Mouse (Mus musculus) left cerebral cortex, postnatal 36 days (tissue): ENCODE results near the gene Cacna2d2. TPM values are rescaled to one million over a fixed set of nuclear protein-coding genes. Genes with fewer than 3 reads are reported as not detected.

Source experiments
- DNase-seq, 2 experiments: peaks; one replicate each; pipeline ENCODE4 v3.0.0; 2021 to 2022; ENCODE audit warnings: low spot score in 2 of 2, mixed read lengths in 1 of 2
- intact Hi-C: fragments of 180-260 bp; cut with DNase I; formaldehyde crosslinking; loops from one replicate; pipeline ENCODE4 v1.15.1; 2025
- total RNA-seq, 2 experiments: library from RNA; stranded (reverse); gene quantifications; 2 replicates each; pipeline ENCODE4 v1.2.3; 2021

Cacna2d2 gene
- total RNA-seq, 2 experiments from 2014 or later: 23.0 to 38.4 TPM

DNA sequence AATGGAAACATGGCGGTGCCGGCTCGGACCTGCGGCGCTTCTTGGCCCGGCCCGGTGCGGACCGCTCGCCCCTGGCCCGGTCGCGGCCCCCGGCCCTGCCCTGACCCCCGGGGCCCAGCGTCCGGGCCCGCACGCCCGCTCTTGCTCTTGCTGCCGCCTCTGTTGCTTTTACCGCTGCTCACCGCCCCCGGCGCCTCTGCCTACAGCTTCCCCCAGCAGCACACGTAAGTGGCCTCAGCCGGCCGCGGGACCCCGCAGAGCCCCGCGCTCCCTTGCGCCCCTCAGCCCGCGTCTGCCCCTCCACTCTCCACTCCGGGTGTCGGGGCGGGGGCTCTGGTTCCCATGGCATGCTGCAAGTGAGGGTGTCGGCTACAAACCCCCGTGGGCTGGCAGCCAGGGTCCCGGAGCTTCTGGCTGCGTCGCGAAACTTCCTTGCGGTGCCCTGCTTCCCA lies 674 bp downstream of the Cacna2d2 start:
- peak in 1 of 2 experiments; percentile 18 for DNase-seq
- intact Hi-C loops: no loop called here

DNA sequence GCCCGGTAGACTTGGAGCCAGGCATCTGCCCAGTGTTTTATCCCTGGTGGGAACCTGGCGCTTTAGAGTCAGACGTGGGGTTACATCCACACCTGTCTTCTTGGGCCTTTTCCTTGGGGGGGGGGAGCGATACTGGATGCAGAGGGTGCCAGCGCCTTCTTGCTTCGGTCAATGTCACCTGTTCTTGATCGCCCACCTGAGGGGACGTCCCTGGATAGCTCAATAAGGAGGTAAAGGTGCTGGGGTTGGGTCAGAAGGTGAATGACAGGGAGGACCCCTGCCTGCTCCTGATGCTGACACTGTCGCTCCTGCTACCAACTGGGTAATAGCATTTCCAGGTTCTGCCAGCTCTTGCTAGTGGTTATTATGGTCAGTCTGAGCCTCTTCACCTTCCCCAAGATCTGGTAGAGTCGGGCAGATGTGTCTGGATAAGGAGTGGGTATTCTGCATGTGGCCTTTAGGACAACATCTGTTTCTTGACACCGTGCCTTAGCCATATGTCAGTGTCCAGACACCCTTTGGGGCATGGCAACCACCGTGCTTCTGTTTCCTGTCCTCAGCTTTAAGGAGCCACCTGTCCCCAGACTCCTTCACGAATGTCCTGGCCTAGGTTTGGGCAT lies 1.4 kb downstream of the Cacna2d2 start:
- no peak for DNase-seq
- intact Hi-C loops: no loop called here

DNA sequence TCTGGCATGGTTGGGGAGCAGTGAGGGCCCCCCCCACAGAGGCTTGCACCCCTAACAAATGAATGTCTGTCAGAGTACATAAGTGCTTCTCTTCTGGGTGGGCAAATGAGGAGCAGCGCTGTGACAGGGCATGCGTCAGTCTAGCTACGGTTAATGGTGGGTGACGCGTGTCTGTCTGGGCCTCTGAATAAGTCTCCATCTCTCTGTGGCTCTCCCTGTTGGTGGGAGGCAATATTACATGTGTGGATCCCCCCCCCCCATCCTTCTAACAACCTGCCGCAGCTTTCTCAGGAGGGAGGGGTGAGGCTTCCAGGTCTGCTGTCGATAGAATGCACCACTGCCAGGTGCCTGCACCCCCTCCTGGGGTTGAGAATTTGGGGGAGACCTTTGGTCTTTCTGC lies 3.7 kb downstream of the Cacna2d2 start:
- DNase-seq: no peak
- intact Hi-C loops: no loop called here

DNA sequence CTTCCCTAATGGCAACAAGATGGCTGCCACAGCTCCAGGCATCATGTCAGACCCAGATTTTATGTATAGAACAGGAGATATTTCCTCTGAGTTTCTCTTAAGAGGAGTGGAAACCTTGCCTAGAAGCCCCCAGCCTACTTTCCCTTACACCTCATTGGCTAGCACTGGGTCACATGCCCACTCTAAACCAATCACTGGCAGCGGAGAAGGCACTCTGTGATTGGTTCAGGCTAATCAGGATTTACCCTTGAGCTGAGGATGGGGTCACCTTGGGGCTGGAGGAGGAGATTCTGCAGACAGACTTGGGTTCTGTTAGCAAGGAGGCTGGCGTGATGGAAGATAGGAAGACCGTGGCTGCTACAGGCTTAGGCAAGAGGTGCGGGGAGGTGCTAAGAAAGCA lies 10.0 kb downstream of the Cacna2d2 start:
- no peak for DNase-seq
- intact Hi-C loops: no loop called here

DNA sequence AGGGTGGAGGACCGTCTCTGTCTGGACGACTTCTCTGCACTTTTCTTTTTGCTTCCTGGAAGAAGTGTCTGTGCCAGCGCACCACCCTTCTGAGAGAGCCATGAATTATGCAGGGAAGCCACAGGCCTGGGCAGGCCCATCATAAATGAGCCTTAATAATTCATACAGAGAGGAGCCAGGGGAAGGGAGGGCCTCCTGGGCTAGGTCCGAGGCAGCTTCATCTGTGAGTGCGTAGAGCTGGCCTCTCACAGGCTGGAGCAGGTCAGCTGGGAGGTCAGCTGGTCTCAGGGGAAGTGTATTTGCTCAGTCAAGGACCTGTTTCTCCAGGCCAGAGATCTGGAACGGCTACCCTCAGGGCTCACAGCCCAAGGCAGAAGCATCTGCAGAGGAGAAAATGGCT lies 17.7 kb downstream of the Cacna2d2 start:
- intact Hi-C loops: no loop called here
- no peak for DNase-seq

DNA sequence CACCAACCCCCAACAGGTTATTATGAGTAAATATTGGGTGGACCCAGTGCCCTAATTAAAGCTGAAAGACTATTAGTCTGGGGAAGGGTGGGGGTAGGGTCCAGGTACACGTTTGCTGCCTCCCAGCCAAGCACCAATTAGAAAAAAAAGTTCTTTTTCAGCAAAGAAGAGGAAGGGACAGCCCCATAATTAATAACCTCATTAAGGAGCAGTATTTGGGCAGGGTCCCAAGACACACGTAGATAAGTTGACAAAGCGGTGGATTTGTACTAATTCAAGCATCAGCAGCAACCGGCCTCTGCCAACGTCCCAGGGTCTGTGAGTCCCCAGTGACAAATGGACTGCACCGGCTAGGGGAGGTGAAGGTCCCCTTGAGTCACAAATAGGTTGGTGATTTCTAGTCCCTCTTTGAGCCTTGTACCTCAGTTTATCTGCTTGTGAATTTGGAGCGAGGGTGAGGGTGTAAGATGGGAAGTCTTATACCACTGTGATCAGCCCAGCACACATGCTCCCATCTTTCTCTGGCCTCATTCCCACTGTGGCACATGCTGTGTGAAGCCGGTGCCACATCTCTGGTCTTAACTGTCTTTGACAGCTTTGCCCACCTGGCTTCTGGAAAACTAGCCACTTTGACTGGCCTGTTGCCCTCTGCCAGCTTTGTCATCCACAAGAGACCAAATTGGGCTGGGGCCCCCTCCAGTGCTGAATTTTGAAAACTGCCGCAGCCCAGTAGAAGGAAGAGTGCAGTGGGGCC lies 20.3 kb downstream of the Cacna2d2 start:
- intact Hi-C loops: no loop called here
- no peak for DNase-seq

DNA sequence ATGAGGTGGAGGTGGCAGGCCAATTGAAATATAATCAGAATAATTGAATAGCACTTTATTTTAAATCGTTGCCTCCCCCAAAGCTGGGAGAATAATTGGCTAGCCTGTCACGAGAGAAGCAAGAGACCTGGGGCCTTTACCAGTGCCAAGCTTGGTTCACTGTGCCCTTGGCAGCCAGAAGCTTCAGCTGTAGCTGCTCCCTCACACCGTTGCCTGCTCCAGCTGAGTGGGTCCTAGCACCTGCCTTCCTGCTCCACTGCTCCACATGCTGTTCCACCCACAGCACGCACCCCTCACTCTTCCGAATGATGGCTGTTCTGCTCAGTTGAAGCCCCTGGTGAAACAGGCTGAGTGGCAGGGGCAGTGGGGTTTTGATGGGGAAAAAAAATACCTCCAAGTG lies 21.5 kb downstream of the Cacna2d2 start:
- intact Hi-C loops: no loop called here
- no peak for DNase-seq

DNA sequence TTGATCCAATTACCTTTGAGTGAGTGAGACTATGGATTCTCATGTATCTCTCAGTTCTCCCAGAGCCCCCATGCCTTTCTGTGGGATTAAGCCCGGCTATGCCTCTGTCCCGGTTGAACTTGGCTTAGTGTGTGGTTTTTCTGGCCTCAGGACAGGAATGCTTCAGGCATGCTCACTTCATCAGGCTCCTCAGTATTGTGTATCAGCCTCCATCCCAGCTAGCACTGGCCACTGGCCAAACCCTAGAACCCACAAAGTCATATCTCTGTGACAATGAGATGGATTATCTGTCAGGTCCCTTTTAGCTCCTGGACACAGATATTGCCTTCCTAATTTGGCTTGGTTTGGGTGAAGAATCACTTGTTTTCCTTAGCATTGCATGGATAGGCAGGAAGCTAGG lies 23.5 kb downstream of the Cacna2d2 start:
- DNase-seq: no peak
- intact Hi-C loops: no loop called here

DNA sequence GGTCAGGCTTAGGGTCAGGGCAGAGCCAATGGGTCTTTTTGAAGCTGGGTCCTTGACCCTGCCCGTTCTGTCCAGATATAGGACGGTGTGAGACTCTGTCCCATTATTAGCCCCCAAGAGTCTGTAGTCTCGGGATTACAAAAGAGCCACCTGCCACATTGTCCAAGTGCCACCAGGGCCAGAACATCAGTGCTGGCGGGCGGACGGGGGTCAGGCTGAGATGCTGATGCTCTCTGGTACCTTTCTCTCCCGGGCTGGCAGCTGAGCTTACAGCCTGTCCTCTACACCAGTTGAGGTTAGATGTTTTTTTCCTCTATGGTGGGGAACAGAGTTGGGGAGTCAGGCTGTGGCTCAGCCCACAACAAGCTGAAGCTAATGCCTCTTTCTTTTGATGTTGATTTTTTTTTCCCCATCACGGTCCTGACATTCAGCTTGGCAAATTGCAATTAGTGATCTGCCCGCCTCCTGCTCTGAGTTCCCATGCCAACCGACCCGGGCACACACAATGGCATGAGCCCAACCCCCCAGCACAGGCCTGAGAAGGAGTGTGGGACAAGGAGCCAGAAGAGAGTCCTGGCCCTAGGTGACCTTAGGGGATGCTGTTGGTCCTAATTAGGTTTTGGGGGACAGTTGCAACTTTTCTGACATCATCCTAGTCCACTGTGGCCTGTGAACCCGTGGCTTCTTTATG lies 25.2 kb downstream of the Cacna2d2 start:
- no peak for DNase-seq
- intact Hi-C loops: no loop called here

DNA sequence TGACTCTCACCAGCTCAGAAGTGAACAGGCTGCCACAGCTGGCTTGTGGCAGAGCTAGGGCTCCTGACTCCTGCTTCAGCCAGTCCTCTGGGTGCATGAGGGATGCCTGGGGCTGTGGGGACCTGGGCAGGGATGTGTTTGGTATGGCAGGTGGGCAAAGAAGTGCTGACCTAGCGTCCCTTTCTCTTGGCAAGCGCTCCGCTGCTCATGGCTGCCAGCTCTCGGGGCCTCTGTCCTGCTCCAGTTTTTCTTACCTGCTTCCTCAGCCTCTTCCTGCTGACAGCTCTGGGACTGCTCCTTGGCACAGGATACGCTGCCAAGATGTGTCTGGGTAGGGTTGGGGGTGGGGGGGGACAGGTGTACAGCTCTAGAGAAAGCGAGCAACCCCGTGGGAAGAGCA lies 28.5 kb downstream of the Cacna2d2 start:
- DNase-seq: no peak
- intact Hi-C loops: no loop called here

DNA sequence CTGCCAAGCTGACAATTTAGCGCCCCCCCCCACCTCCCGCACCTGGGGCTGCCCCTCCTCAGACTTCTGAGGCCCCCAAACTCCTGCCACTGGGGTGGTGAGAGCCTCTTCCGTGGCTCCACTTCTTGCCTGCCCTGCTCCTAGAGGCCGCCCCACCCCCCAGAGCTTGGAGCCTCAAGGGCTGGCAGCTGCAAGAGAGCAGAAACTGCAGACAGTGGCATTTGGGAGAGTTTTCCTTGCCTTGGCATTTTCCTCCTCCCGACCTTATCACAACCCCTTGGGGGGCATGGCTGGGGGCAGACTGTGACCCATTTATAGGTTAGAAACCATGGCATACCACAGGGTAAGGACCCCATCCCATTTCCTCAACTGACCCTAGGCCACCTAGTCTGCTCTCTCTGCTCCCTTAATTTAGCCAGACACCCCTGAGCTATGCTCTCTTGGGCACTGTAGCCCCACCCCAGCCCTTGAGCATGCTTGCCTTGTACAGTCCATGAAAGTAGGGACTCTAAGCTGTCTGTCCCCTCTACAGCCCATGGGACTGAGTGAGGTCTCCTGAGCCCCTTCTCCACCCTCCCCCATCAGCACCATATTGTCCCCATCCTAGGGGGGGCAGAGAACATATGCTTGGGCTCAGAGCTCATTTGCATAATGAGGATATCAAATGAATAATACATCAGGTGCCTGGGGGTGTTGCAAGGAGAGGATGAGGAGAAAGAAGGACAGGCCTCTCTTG lies 29.2 kb downstream of the Cacna2d2 start:
- no peak for DNase-seq
- intact Hi-C loops: no loop called here

DNA sequence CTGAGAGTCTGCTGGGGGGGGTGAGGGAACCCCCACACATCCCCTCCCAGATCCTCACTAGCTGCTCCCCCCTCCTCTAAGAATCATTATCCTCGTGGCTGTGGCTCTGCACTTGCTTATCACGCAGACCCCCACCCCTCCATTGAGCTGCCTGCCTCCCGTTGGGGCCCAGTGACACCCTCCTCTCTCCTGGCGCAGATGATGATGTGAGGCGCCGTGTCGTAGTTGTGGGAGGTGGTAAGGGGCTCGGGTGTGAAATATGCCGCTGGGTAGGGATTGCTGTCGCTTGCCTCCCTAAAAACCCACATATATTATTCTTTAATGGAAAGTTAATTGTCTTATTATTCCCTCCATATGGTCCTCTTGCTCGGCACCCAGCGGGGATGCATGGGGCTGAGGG lies 31.0 kb downstream of the Cacna2d2 start:
- no peak for DNase-seq
- intact Hi-C loops: no loop called here

DNA sequence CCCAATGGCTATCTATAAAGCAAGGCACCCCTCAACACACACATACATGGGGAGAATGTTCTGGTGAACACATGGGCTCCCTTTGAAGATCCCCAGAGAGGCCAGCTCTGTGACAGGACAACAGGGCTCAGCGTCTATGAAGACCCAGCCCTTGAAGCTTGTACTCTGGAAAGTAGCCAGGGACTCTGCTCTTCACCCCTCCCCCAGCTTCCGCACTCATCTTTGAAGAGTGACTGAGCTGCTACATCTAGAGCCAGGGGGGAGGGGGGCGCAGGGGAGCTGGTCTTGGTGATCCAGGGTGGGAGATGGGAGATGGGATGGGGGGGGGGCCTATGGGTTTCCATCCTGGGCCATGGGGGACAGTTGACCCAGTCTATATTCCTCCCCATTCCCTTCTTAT lies 33.1 kb downstream of the Cacna2d2 start:
- no peak for DNase-seq
- intact Hi-C loops: no loop called here

DNA sequence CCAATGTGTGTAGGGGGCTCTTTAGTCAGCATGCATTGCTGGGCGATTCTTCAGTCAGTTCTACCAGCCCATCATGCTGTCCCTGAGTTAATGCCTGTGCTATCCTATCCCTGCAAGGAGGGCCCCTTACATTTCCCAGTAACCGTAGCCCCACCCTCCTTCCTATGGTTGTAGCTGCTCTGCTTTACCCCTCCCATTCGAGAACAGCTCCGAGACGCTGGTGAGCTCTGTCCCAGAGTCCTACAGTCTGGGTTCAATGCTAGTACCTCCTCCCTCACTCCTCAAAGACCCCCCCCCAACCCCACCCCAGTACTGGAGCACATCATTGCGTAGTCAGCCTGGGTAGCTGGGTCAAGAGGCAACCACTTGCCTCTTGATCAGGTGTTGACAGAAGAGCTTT lies 35.4 kb downstream of the Cacna2d2 start:
- DNase-seq: no peak
- intact Hi-C loops: no loop called here

DNA sequence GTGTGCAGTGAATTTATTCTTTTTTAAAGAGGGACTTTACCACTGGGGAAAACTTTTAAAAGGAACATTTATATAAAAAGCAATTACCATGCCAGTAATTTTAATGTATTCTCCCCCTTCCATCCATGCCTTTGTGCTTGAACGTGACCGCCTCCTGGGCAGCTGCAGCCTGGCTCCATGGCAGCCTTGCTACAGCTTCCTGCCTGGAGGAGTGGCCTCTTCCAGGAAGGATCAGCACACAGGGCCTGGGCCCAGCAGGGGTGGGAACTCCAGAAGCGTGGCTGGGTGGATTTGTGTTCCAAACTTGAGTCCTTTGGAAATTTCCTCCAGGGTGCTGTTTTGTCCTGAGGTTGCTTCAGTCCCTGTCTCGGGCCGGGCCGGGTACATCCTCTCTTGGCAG lies 35.9 kb downstream of the Cacna2d2 start:
- intact Hi-C loops: no loop called here
- DNase-seq: no peak

DNA sequence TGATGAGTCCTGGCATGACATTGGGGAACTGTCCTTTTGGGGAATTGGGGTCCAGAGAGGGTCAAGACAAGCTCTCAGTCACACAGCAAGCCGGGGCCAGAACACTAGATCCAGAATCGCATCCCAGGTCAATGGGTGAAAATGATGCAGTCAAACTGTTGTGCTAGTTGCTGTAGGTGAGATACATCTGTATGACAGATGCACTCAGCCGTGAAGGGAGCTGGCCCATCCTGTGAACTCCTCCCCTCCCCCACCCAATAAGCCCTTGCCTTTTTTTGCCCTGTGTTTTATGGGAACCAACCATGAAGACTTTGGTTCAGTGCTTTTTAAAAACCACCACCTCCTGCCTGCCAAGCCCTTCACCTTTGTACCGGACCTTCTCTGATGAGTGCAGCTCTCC lies 43.5 kb downstream of the Cacna2d2 start:
- intact Hi-C loops: no loop called here

DNA sequence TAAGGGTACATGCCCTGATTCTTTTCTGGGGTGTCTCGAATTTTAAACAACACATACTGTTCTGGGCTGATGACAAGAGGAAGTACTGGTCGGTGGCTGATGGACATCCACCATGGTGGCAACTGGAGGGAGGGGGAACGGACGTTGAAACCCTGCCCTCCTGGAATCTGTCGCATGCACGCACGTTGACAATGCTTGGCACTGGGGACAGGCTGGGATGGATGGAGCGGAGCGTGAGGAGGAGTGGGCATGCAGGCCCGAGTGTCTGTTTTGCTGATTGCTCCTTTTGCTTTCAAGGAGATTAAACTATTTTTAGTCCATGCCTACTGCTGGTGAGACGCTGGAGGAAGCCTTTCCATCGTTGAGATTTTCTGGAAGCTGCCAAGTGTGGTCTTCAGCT lies 43.9 kb downstream of the Cacna2d2 start:
- intact Hi-C loops: no loop called here
- DNase-seq: no peak

More for the DNA sequence above, 43.5 kb downstream of the Cacna2d2 start:
- DNase-seq: no peak

DNA sequence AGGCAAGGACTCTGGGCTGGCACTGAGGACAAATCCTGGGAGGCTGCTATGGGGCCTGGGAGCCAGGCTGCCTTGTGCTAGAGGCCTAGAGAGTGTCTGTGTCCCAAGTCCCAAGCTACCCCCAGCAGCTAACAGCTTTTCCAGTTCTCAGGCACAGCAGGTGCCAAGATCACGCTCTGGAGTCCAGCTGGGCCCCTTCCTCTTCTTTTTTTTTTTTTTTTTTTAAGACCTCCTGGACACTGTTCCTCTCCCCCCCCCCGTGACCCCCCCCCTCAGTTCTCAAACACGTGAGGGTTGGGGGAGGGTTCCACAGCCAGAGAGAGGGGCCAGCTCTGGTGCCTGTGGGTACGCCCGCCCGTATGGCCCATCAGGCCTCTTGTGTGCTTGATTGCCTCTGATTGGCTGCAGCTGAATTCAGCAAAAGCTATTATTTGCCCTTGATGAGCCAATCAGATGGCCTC lies 45.6 kb downstream of the Cacna2d2 start:
- intact Hi-C loops: no loop called here
- DNase-seq: no peak

DNA sequence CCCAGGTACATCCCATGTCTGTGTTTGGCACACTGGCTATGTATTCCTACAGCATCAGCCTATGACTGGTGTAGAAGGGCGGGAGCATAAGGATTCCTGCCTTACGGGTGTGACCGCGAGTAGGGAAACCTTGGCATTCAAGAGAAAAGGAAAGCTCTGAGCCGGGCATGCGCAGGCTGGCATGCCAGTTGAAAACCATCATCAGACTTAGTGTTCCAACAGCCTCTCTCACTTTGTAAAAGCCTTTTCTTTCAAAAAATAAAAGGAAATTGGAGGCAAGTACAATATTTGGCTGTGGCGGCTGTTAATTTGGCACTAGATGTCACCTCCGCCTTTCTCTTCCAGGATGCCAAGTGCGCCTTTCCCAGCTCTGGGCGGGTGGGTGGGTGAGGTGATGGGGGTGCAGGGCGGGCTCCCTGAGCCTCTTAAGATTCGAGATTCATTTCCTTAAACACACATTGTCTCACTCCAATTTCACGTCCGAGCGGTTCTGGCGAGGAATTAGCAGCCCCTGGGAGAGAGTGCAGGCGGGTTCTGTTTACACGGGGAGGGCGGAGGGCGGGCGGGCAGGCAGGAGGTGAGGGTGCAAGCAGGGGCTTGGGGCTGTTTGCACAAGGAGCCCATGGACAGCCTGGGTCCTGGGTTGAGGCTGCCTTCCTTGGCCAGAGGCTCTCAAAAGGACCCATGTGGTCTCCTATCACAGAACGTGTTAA lies 49.5 kb downstream of the Cacna2d2 start:
- no peak for DNase-seq
- intact Hi-C loops: no loop called here

DNA sequence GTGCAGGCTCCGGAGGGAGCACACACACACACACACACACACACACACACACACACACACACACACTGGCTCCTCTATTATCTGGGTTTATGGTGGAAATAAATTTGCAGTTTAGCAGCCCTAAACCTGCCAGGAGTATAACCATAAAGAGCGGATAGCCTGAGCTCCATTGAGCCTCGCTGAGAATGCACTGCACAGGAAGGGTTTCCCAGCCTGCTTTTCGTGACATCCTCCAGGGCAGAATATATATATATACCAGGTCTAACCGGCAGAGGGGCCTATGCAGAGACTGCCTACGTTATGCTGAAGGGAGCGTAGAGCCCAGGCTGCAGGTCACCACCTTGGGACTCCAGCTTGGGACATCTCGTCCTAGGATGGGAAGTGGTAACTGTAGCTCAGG lies 52.0 kb downstream of the Cacna2d2 start:
- intact Hi-C loops: no loop called here
- DNase-seq: no peak
